Mouse (Mus musculus) liver, adult 2 months (tissue): Measurements from ENCODE around the gene Pak1.

Experiments
- CTCF ChIP-seq: fragments of 200-500 bp; IDR thresholded peaks from 2 replicates; pipeline ENCODE4 v1.5.1; 2011; ENCODE audit warnings: low read depth, low read length, control low read depth
- POLR2A ChIP-seq: fragments of 200-500 bp; IDR thresholded peaks from 2 replicates; pipeline ENCODE4 v1.6.1; 2011; ENCODE audit warnings: low read length, control low read depth; ENCODE audit not compliant: insufficient read depth; ENCODE audit errors: extremely low read depth

- TF ChIP-seq CTCF (no peak), POLR2A (no peak)
These were observed 75.2 kb downstream of the Pak1 start for GRCm38 (mm10) chr7:97863512-97863911.
